Mouse (Mus musculus) MN1 (cell line): Measurements from ENCODE around the gene Rin3.
A peak's percentile ranks its signal among the peaks of the same experiment; 100 is the strongest.

Source experiments
- DNase-seq: peaks from one replicate; pipeline ENCODE4 v3.0.0-alpha.2; 2016; ENCODE audit warnings: low spot score

Gene Rin3

DNA sequence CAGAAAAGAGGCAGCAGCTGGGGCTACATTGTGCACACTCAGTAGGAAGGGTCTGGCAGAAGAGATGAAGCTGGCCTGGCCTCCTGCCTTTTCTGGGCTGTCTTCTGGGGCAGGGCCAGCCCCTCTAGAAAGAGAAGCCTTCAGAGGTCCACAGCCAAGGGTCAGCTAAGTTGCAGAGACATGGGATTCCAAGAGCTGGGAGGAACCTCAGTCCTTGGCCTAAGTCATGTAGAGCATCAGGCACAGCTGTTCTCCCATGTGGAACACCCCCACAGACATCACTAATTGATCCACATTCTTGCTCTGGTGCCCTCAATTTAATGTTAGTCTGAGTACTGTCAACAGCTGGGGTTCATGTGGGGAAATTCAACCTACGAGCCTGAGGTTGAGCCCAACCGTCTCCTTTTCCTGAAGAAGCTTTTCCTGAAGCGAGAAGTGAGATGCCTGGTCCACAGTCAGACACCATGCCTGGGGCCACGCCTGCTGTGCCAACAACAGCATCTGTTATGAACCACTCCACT is 20.0 kb downstream of the Rin3 start:
- no peak for DNase-seq

DNA sequence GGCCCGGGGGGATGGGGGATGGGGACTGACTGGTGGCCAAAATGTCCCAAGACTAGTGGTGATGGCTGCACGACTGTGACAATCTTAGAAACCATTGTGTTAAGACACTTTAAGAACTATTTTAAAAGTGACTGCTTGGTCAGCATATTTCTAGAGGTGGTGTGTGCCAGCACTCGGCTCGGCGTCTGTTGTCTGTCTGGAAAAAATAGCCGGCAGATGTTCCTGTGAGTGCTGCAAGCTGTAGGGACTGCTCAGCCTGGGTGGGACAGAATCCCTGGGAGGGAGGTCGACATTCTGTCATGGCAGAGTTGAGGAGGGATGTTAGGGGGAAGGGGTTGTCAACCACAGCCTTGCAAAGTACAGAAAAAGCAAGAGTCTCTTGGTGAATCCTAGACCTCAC is 21.0 kb downstream of the Rin3 start:
- DNase-seq, result no peak

DNA sequence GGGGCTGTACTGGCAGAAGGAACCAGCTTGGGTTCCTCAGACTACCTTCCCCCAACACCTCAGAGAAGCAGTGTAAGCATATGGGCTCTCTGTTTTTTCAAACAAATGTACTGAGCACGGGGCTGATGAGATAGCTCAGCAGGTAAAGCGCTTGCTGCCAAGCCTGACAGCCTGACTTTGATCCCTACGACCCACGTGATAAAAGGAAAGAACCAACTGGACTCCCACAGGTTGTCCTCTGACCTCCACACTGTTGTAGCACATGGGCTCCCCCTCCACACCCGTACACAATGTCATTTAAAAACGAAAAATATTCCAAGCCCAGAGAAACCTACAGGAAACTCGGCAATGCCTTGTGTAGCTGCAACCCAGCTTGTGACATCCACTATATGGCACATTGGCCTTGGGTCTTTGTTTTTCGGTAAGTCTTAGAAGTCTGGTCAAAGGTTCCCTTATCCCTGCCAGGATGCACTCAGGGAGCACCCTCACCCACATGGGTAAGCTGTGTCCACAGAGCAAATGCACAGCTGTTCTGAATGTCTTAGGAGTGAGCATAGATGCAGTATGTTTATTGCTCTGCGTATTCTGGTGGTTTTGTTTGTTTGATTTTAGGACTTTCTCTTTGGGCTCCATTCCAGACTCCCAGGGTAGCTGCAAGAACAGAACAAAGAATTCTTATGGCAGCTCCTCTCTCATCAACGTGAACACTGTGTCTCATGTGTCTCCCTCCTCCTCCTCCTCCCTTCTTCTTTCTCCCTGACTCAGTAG is 22.4 kb downstream of the Rin3 start:
- DNase-seq, result no peak

DNA sequence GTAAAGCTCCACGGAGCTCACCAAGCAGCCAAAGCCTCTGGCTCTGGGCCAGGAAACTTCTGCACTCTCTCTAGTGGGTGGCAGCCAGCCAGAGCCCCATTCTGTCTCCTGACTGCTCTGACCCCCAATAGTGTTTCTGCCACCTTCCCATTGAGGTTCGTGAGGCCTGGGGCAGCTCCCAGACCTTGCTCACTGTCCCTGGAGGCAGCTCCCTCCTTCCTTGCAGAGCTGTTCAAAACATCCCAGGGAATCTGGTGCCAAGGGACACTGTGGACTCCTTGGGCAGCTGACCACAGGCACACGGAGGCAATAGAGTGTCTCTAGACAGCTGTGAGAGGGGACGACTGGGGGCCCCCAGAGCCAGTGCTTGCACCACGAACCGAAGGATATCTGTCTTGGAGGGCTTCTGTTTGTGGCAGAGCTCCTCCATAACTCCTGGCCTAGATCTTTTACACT is 25.2 kb downstream of the Rin3 start:
- DNase-seq, result no peak

DNA sequence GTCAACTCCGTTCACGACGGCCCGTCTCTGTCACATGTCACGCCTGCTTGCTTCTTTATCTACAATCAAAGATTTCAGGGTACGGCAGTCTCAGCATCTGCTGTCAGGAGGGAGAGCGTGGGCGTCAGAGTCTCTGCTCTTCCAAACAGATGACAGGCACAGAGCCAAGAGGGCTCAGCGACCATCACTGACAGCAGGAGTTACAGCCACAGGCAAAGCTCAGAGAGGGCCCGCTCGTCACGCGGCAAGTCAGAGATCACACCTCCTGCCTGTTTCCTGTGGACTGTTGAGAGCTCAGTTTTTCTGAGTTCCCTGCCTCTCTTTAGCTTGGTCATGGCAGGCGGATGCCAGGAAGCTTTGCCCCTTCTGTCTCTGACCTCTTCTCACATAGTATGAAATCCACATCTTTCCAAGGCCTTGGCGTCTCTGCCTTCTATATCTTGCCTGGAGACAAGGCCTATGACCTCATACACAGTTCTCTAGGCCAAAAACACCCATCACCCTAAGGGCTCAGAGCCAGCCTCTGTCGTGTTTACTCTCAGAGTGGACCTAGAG is 25.7 kb downstream of the Rin3 start:
- peak; percentile 63 for DNase-seq

DNA sequence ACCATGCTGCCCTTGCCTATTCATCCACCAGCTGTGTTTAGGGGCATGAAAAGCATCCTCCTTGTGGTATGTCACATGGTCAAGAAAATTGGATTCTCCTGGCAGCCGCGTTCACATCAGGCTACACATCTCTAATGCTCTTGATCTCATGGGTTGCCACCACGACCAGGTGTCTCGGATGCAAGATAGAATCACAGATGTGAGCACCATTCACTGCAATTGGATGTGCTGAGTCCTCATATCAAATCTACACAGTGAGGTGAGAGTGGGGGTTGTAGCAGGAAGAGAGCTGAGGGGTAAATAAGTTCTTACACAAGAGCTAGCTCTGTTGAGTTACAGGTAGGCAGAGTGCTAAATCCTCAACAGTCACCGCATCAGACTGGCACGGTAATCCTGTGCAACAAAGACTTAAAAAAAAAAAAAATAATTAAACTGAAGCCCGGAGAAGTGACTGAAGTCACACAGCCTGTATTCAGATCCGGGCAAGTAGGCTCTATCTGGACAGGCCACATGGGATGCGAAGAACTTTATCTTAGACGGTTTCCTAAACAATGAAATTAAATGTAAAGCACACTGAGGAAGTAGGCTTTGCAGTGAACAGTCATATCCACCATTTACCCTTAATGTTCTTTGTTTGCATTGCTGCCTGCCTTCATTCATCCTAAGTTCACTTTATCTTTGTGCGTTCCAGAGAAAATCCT is 26.4 kb downstream of the Rin3 start:
- no peak for DNase-seq

DNA sequence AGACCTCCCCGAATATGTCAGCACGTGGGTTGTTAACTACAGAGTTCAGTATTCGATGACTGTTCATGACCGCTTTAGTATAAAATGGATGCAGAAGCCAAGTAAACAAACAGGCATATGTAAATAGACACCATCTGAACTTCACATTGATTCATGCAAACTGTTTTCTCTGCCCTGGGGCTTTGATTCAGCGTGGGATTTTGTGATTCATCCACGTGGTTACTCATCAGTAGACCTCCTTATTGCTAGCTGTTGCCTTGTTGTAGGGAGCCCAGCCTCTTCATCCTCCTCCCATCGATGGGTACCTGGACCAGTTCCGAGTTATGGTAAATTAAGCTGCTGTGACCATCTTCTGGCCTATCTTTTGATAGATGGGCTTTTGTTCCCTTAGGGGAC is 26.9 kb downstream of the Rin3 start:
- DNase-seq, result no peak

DNA sequence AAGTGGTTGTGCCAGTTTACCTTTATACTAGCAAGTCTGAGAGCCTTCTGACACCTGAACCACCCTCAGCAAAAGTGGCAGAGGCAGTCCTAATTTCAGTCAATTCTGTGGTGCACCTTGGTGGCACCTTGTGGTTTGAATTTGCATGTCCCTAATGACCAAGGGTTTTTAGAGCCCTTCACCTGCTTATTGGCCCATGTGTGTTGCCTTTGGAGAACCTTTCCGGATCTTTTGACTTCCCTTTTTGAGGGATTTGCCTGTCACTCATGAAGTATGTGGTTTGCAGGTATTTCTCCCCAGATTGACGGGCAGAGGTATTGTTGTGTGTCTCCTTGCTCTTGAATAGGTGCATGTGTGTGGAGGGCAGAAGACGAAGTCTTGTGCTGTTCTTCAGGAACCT is 27.4 kb downstream of the Rin3 start:
- no peak for DNase-seq

DNA sequence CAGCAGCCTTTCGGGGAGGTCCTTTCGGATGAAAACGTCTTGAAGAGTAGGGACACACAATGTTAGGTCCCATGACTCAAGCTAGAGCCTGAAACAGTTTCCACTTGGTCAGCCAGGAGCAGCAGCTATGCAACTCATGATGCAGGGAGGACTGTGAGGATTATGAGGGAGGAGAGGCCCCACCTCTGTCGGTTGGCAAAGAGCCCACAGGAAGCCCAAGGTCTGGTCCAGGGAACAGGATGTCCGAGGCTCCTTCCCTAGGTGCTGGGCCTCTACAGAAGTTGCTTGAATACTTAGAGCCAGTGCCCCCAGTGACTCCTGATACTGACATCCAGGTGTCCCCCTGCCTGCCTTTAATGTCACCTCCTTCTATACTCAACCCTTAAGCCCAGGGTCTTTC is 28.6 kb downstream of the Rin3 start:
- DNase-seq, result no peak

DNA sequence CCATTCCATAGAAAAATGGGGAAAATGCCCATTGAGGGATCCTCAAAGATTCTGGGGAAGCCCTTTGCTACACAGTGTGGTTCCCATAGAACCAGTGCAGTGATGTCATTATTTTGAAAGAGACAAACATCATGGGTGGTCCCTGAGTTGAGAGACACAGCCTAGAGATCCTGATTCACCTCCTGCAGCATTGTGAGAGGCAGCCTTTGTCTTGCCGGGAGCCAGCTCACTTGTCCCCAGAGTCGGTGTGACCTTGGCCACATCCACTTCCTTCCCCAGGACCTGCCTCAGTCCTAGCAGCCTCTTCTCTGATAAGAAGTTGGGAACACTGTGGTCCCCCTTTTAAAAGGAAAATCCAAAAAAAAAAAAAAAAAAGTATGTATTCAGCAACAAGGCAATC is 36.3 kb downstream of the Rin3 start:
- DNase-seq, result no peak

DNA sequence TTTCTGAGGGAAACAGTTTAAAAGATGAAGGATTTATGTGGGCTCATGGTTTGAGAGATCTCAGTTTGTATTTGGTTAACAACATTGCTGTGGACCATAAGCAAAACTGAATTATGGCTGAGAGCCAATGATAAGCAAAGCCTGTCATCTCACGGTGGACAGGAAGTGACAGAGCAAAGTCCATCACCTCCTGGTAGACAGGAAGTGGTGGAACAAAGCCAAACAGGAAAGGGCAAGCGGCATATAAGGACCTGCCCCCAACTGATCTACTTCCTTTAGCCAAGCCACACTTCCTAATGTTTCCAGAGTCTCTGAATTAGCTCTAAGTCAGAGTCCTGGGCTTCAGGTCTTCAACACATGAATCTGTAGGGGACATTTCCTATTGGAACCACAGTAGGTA is 37.1 kb downstream of the Rin3 start:
- DNase-seq, result no peak

DNA sequence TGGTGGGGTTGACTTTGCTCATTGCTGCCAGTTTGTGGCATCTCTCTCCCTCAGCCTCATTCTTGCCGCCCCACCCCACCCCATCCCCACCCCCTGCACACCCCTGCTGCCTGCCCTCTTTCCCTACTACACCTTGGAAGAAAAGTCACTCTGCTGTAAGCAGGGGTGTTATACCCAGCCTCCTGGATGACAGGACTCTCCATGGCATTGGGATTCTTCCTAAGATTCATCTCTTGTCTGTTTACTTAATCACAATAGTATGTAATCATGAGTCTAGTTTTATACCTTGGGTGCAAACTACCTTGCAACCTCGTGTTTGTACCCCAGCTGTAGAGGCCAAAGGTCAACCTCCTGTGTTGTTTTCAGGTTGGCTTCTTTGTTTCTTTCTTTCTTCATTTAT is 37.5 kb downstream of the Rin3 start:
- DNase-seq, result no peak

DNA sequence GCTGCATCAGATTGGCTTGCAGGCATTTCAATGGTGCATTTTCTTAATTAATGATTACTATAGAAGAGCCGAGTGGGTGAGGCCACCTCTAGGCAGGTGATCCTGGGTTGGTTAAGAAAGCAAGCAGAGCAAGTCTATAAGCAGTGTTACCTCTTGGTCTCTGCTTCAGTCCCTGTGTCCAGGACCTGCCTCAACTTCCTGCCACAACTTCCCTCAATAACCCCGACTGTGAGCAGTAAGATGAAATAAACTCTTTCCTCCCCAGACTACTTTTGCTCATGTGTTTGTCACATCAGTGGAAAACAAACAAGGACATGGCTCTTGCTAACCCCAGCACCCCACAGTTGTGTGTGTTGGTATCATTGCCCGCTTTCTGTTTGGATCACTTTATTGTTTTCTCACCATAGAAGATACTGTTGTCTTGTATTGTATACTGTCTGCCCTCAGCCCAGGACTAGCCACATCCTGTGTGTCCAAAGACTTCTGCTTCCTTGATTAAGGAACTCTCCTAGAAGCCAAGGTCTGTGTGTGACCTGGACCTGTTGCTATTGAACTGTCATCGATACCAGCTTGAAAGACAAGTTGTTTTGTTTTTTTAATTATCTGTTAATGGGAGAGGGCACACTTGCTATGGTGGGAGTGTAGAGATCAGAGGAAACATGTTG is 38.3 kb downstream of the Rin3 start:
- no peak for DNase-seq

DNA sequence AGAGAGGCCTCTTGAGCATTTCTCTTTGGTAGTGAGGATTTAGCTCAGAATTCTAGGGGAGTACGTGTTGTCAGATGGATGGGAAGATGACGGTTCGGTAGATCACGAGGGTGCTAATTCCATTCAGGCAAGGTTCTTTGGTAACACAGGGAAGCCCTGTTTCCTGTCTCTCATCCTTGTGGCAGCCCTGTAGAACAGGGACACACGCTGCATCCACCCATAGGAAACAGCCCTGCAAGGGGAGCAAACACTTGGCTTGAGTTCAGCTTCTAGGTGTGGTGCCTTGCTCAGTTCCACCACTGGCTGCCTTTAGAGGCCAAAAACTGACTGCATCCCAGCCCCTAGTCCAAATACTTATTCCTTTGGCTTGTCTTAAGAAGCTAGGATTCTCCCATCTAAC is 39.0 kb downstream of the Rin3 start:
- DNase-seq, result no peak

DNA sequence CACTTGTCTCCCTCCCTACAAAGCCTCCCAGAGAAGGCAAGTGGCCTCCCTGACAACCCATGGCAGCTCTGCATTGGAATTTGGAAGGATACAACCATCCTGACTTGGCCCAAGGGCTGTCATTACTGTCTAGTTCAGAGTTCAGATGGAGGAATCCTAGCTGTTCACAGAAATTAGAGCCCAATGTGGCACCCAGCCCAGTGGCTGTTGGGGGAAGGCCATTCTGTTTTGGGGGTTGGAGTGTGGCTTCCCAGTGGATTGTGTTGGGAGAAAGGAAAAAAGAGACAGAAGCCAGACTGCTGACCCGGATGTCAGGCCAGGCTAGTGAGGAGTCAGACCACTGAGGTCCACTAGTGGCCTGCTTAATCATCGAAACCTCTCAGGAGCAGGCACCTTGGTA is 40.5 kb downstream of the Rin3 start:
- DNase-seq, result no peak

DNA sequence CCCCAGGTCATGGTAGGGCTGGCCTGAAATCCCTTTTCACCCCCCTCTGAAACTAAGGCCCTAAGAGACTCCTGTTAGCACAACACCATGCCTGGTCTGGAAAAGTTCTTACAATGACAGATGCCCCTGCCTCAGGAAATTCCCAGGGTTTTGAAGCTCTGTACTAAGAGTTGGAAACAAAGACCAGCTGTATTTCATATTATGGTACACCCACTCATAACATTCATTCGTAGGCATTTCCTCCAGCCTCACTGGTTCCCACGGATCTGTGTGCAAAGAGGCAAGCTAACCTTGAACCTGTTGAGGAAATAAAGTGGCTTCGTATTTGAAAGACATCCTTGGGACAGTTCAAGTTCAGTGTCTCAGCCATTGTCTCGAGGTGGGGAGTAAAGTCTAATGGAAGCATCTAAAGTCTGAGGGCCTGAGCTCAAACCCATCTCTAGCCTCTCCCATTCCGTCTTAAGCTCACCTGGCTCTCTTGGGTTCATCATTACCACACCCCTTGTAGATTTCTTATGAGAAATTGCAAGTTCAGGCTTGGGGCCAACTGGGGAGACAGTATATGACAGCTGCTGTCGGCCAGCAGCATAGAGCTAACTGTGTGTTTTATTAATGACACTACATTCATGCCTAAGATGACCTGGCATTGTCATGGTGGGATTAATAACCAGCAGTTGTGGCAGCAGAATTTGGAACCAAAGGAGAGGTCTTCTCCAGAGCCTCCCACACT is 41.5 kb downstream of the Rin3 start:
- DNase-seq, result no peak

DNA sequence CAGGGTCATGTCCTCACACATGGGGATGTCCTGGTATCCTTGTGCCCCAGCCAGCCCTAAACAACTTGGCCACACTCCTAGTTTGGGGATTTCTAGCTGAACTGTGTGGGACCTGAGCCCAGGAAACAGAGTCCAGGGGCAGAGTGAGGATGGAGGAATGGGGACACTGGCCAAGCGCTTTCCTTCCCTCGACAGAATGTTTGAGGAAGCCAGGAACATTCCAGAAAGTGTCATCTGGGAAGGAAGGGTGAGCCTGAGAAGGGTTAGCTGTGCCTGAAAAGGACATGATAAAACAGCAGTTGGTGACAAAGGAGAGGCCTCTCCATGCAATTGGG is 42.0 kb downstream of the Rin3 start:
- DNase-seq, result no peak

DNA sequence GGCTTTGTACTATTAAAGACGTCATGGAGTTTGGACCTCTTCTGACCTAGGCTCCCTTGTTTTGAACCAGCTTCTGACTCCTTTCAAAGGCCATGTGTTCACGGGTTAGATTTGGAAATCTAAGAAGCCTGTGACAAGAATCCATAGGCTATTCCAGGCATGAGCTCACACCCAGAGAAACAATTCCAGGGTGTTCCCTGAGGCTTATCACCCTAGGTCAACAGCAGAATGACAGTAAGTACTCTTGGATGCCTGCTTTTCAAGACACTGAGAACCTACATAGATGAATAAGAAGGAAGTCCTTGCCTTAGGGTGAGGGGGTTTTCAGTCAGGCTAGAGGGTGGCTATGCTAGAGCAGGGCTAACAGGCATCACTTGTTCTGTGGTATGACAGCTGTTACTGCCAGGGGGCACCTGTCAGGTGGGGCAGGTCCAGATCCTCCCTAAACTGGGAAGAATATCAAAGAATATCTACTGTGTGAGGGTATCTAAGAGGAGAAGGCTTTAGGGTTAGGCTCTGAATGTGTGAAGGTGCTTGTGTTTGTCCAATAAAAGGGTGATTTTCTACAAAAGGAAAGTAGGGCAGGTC is 44.0 kb downstream of the Rin3 start:
- DNase-seq, result no peak

DNA sequence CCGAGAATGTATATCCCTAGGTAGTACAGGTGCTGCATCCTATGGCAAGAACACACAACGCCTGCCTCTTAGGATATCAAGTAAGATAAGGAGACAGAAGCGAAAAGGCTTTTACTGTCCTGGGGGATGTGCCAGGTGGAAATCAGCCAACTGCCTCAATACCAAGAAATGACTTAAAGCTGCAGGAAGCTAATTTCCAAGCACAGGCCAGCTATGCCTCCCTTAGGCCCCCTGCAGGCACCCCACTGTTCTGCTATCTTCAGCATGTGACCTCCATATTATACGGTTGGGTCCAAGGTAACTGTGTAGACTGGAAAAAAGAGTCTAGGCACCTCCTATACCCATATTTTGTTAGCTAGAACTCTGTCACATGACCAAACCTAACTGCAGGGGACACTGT is 44.7 kb downstream of the Rin3 start:
- DNase-seq, result no peak

DNA sequence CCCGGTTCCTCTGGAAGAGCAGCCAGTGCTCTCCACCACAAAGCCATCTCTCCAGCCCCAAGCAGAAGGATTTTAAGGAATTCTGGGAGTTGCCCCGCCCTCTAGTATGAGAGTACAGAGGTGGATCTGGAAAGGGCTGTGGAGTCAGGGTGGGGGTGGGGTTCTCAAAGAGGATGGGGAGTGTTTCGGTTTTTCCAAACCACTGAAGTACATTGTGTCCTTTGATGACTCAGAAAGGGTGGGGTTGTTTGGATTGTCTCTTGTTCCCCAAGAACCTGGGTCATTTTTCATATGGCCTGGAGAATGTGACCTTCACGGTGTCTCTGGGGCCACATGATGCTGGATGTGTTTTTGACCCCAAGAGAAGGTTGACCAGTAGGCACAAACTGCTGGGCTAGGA is 45.2 kb downstream of the Rin3 start:
- DNase-seq, result no peak

DNA sequence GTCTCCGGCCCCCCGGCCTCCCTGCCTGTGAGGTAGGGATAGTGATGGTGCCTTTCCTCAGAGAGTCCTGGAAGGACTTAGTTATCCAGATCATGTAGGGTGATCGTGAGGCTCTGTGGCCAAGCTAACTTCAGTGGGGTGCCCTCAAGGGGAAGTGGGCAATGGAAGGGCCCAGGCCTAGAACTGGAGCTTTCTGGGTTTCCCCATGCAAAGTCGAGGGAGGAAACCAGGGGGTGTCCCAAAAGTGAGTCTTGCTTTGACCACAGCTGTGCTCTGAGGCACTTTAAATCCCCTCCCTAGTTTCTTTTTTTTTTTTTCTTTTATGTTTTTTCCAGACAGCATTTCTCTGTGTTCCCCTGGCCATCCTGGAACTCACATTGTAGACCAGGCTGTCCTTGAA is 47.3 kb downstream of the Rin3 start:
- no peak for DNase-seq

DNA sequence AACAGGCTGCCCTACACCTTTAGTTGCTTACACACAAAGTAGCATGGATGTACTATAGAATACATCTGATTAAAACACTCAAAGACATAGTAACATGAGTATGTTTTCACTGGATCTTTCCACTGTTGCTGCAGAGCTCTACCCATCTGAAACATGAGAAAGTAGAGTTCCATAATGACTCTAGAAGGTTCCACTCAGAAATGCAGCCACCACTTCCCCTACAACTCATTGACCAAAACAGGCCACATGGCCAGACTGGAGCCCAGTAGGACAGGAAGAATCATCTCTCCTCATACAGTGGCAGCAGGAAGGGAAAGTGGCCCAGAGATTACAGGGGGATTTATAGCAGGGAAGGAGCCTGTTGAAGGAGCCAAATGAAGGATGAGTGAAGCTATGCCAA is 47.9 kb downstream of the Rin3 start:
- DNase-seq, result no peak
